Mouse (Mus musculus): Measurements from ENCODE around the gene Olfr1418. TPM values are rescaled to one million over a fixed set of nuclear protein-coding genes. Genes with fewer than 3 reads are reported as not detected.
"Not testable (repeated sequence)": the region's sequence is repeated elsewhere in the genome, so short reads cannot be mapped to it uniquely, and the experiment has no call there.

The Olfr1418 gene
- polyA plus RNA-seq (2012; fragmentation: generic; extraction: Trizol) = not detected

- H3K4me3 ChIP-seq = no peak within 1 kb of the TSS
- no peak for TF ChIP-seq MYOG (IDR thresholded peaks at IDR 0.05; ENCODE audit: control insufficient read depth in 1 of 3, insufficient read depth in 1 of 3, insufficient read length in 2 of 3, low read depth in 2 of 3)
- no peak for TF ChIP-seq USF1 (IDR thresholded peaks at IDR 0.05; ENCODE audit: low read depth)
- no peak for TF ChIP-seq TCF12 (IDR thresholded peaks at IDR 0.05; ENCODE audit: insufficient read depth, poor library complexity, severe bottlenecking)
- no peak for TF ChIP-seq MAX (IDR thresholded peaks at IDR 0.05; ENCODE audit: low read depth)
- no peak for TF ChIP-seq POLR2AphosphoS2 (IDR thresholded peaks at IDR 0.05; ENCODE audit: insufficient read length, low read depth)
- TF ChIP-seq SRF (IDR thresholded peaks at IDR 0.05; ENCODE audit: control insufficient read depth, insufficient read length, low read depth) = no peak
- TF ChIP-seq CEBPB (IDR thresholded peaks at IDR 0.05; ENCODE audit: insufficient read depth, poor library complexity, severe bottlenecking) = no peak
- H3K36me3 ChIP-seq (ENCODE audit: control insufficient read depth, insufficient read depth) = no peaks in the 10 kb centered on the region
- H3K4me2 ChIP-seq (ENCODE audit: low read depth) = no peak within 1 kb of the TSS
- H3K27me3 ChIP-seq (ENCODE audit: control insufficient read depth, insufficient read depth, insufficient read length) = no peaks in the 10 kb centered on the region
- H3K79me2 ChIP-seq (ENCODE audit: control insufficient read depth, insufficient read depth) = no peaks in the 10 kb centered on the region
- no peak within 1 kb of the TSS for H3ac ChIP-seq (ENCODE audit: control insufficient read depth, insufficient read length)
Observed at GRCm38 (mm10) chr19:11860966-11861365, at the start of gene Olfr1418. TSS of gene Olfr1418 (minus strand) at chr19:11861066.

GRCm38 (mm10) chr19:11886265-11886664 is 25.4 kb upstream of the Olfr1418 start, which contains the start of gene Olfr1420:
TSS of gene Olfr1420 (plus strand) at chr19:11886565.
- no peak within 1 kb of the TSS for H3ac ChIP-seq (ENCODE audit: control insufficient read depth, insufficient read length)
- no peak within 1 kb of the TSS for H3K4me3 ChIP-seq
- no peak for TF ChIP-seq TCF3 (IDR thresholded peaks at IDR 0.05; ENCODE audit: insufficient read length, low read depth)
- TF ChIP-seq REST (IDR thresholded peaks at IDR 0.05; ENCODE audit: insufficient read depth, insufficient read length) = no peak
- TF ChIP-seq MYOG (IDR thresholded peaks at IDR 0.05; ENCODE audit: control insufficient read depth in 1 of 3, insufficient read depth in 1 of 3, insufficient read length in 2 of 3, low read depth in 2 of 3) = no peak
- no peak for TF ChIP-seq USF1 (IDR thresholded peaks at IDR 0.05; ENCODE audit: low read depth)
- no peak for TF ChIP-seq MYOD1 (IDR thresholded peaks at IDR 0.05; ENCODE audit: control insufficient read depth in 1 of 3, insufficient read length in 2 of 3, low read depth in 2 of 3)
- no peak for TF ChIP-seq POLR2AphosphoS2 (IDR thresholded peaks at IDR 0.05; ENCODE audit: insufficient read length, low read depth)
- no peak for TF ChIP-seq POLR2A (IDR thresholded peaks at IDR 0.05; ENCODE audit: insufficient read length, low read depth)
- TF ChIP-seq MAX (IDR thresholded peaks at IDR 0.05; ENCODE audit: low read depth) = no peak
- TF ChIP-seq TCF12 (IDR thresholded peaks at IDR 0.05; ENCODE audit: insufficient read depth, poor library complexity, severe bottlenecking) = no peak
- no peak for TF ChIP-seq CEBPB (IDR thresholded peaks at IDR 0.05; ENCODE audit: insufficient read depth, poor library complexity, severe bottlenecking)
- no peak for TF ChIP-seq SRF (IDR thresholded peaks at IDR 0.05; ENCODE audit: control insufficient read depth, insufficient read length, low read depth)
- no peaks in the 10 kb centered on the region for H3K27me3 ChIP-seq (ENCODE audit: control insufficient read depth, insufficient read depth, insufficient read length)
- no peak within 1 kb of the TSS for H3K4me2 ChIP-seq (ENCODE audit: low read depth)
- H3K36me3 ChIP-seq (ENCODE audit: control insufficient read depth, insufficient read depth) = no peaks in the 10 kb centered on the region
- H3K79me2 ChIP-seq (ENCODE audit: control insufficient read depth, insufficient read depth) = no peaks in the 10 kb centered on the region

GRCm38 (mm10) chr19:11878404-11878803 is 17.5 kb upstream of the Olfr1418 start:
- not testable (repeated sequence) for H3ac ChIP-seq (ENCODE audit: control insufficient read depth, insufficient read length); H3K27me3 ChIP-seq (ENCODE audit: control insufficient read depth, insufficient read depth, insufficient read length); H3K4me2 ChIP-seq (ENCODE audit: low read depth); H3K79me2 ChIP-seq (ENCODE audit: control insufficient read depth, insufficient read depth); H3K4me3 ChIP-seq; H3K36me3 ChIP-seq (ENCODE audit: control insufficient read depth, insufficient read depth)

- no peak for TF ChIP-seq MYOD1 (IDR thresholded peaks at IDR 0.05; ENCODE audit: control insufficient read depth in 1 of 3, insufficient read length in 2 of 3, low read depth in 2 of 3)
- no peak for TF ChIP-seq TCF3 (IDR thresholded peaks at IDR 0.05; ENCODE audit: insufficient read length, low read depth)
- no peak for TF ChIP-seq USF1 (IDR thresholded peaks at IDR 0.05; ENCODE audit: low read depth)
- no peak for TF ChIP-seq MYOG (IDR thresholded peaks at IDR 0.05; ENCODE audit: control insufficient read depth in 1 of 3, insufficient read depth in 1 of 3, insufficient read length in 2 of 3, low read depth in 2 of 3)
- TF ChIP-seq E2F4 (IDR thresholded peaks at IDR 0.05; ENCODE audit: insufficient read depth) = no peak
- TF ChIP-seq TCF12 (IDR thresholded peaks at IDR 0.05; ENCODE audit: insufficient read depth, poor library complexity, severe bottlenecking) = no peak
- TF ChIP-seq POLR2A (IDR thresholded peaks at IDR 0.05; ENCODE audit: insufficient read length, low read depth) = no peak
- TF ChIP-seq POLR2AphosphoS2 (IDR thresholded peaks at IDR 0.05; ENCODE audit: insufficient read length, low read depth) = no peak
- TF ChIP-seq REST (IDR thresholded peaks at IDR 0.05; ENCODE audit: insufficient read depth, insufficient read length) = no peak
- TF ChIP-seq CEBPB (IDR thresholded peaks at IDR 0.05; ENCODE audit: insufficient read depth, poor library complexity, severe bottlenecking) = no peak
- no peak for TF ChIP-seq MAX (IDR thresholded peaks at IDR 0.05; ENCODE audit: low read depth)
- TF ChIP-seq SRF (IDR thresholded peaks at IDR 0.05; ENCODE audit: control insufficient read depth, insufficient read length, low read depth) = no peak
- H3K27me3 ChIP-seq (ENCODE audit: control insufficient read depth, insufficient read depth, insufficient read length) = no peaks in the 10 kb centered on the region
- no peak within 1 kb of the TSS for H3K4me3 ChIP-seq
- no peak within 1 kb of the TSS for H3ac ChIP-seq (ENCODE audit: control insufficient read depth, insufficient read length)
- no peak within 1 kb of the TSS for H3K4me2 ChIP-seq (ENCODE audit: low read depth)
- H3K36me3 ChIP-seq (ENCODE audit: control insufficient read depth, insufficient read depth) = no peaks in the 10 kb centered on the region
- H3K79me2 ChIP-seq (ENCODE audit: control insufficient read depth, insufficient read depth) = no peaks in the 10 kb centered on the region
Observed at GRCm38 (mm10) chr19:11875006-11875405, 14.1 kb upstream of the Olfr1418 start, which contains the start of gene Olfr1419. TSS of gene Olfr1419 (minus strand) at chr19:11875106.

- Histone ChIP-seq H3ac (ENCODE audit: control insufficient read depth, insufficient read length) (no peak overlapping the region), H3K36me3 (ENCODE audit: control insufficient read depth, insufficient read depth) (no peaks in the 10 kb centered on the region), H3K79me2 (ENCODE audit: control insufficient read depth, insufficient read depth) (no peaks in the 10 kb centered on the region), H3K4me2 (ENCODE audit: low read depth) (no peak overlapping the region), H3K27me3 (ENCODE audit: control insufficient read depth, insufficient read depth, insufficient read length) (no peaks in the 10 kb centered on the region), H3K4me3 (no peak overlapping the region)
- TF ChIP-seq MAX (IDR thresholded peaks at IDR 0.05; ENCODE audit: low read depth) (no peak), POLR2A (IDR thresholded peaks at IDR 0.05; ENCODE audit: insufficient read length, low read depth) (no peak), TCF12 (IDR thresholded peaks at IDR 0.05; ENCODE audit: insufficient read depth, poor library complexity, severe bottlenecking) (no peak), TCF3 (IDR thresholded peaks at IDR 0.05; ENCODE audit: insufficient read length, low read depth) (no peak), E2F4 (IDR thresholded peaks at IDR 0.05; ENCODE audit: insufficient read depth) (no peak), USF1 (IDR thresholded peaks at IDR 0.05; ENCODE audit: low read depth) (no peak)
Observed at GRCm38 (mm10) chr19:11867837-11868236, 7.0 kb upstream of the Olfr1418 start.
